Mouse (Mus musculus) heart, embryonic 11.5 days (tissue): Measurements from ENCODE around the gene Ddx21. TPM values are rescaled to one million over a fixed set of nuclear protein-coding genes. Genes with fewer than 3 reads are reported as not detected.
"Not testable (repeated sequence)": the region's sequence is repeated elsewhere in the genome, so short reads cannot be mapped to it uniquely, and the experiment has no call there.

Experiments
- ATAC-seq: fragments of 200-750 bp; cut with Nextera tagmentation; replicated peaks from 2 replicates; pipeline ENCODE4 v1.8.0; 2017; ENCODE audit warnings: moderate library complexity; ENCODE audit not compliant: insufficient number of reproducible peaks, low FRiP score, low TSS enrichment
- H3K27ac ChIP-seq: fragments of 300-500 bp; sonication (generic); 2 replicates; pipeline ENCODE4 v1.5.1; 2014; ENCODE audit warnings: mild to moderate bottlenecking, low read depth, low read length
- H3K27me3 ChIP-seq: fragments of 300-500 bp; sonication (generic); 2 replicates; pipeline ENCODE4 v1.6.1; 2014; ENCODE audit warnings: mild to moderate bottlenecking, low read length, mixed read lengths; ENCODE audit not compliant: control insufficient read depth, insufficient read depth
- H3K36me3 ChIP-seq: fragments of 300-500 bp; sonication (generic); 2 replicates; pipeline ENCODE4 v1.6.1; 2014; ENCODE audit warnings: mild to moderate bottlenecking, low read length, moderate library complexity, mixed read lengths; ENCODE audit not compliant: control insufficient read depth, insufficient read depth
- H3K4me1 ChIP-seq: fragments of 300-500 bp; sonication (generic); 2 replicates; pipeline ENCODE4 v1.6.1; 2014; ENCODE audit warnings: low read length; ENCODE audit not compliant: control insufficient read depth, insufficient read depth
- H3K4me2 ChIP-seq: fragments of 300-500 bp; sonication (generic); 2 replicates; pipeline ENCODE4 v1.6.1; 2014; ENCODE audit warnings: mild to moderate bottlenecking, moderate library complexity
- H3K4me3 ChIP-seq: fragments of 300-500 bp; sonication (generic); 2 replicates; pipeline ENCODE4 v1.5.1; 2014; ENCODE audit warnings: low read depth, low read length
- H3K9ac ChIP-seq: fragments of 300-500 bp; sonication (generic); 2 replicates; pipeline ENCODE4 v1.6.1; 2014; ENCODE audit warnings: mild to moderate bottlenecking, low read depth, low read length, moderate library complexity
- H3K9me3 ChIP-seq: fragments of 300-500 bp; sonication (generic); replicated peaks from 2 replicates; pipeline ENCODE4 v1.6.1; 2016; ENCODE audit warnings: low read length; ENCODE audit not compliant: control insufficient read depth
- WGBS: fragments of 180-500 bp; shearing (Covaris S2); extraction: QIAGEN DNeasy Blood & Tissue Kit; methylation state at CpG from one replicate; pipeline ENCODE4 v1.1.7; 2014; ENCODE audit not compliant: insufficient replicate concordance; 5-methylcytosine and 5-hydroxymethylcytosine counted together
- polyA plus RNA-seq: library from polyadenylated mRNA; unstranded; fragments of >200 nt; fragmentation: Nextera tagmentation; extraction: Ambion mirVana; gene quantifications from 2 replicates; pipeline ENCODE4 v1.2.1, GENCODE M21; 2014

The Ddx21 gene
- polyA plus RNA-seq, 1 experiment from 2014 or later = 21.4 TPM

- no peaks in the 10 kb centered on the region for H3K9me3 ChIP-seq
- no peak for ATAC-seq
- no peak overlapping the region; the same call in 1 of the 2 replicates for H3K4me2 ChIP-seq
- peaks cover 3% of the 10 kb centered on the region for H3K4me1 ChIP-seq
- no peaks in the 10 kb centered on the region for H3K27me3 ChIP-seq
- H3K4me3 ChIP-seq = no peak overlapping the region
- H3K9ac ChIP-seq = no peak overlapping the region
- no peak overlapping the region for H3K27ac ChIP-seq
- WGBS = 88% methylated on average over 6 of the region's 6 CpGs
- H3K36me3 ChIP-seq = peaks cover 12% of the 10 kb centered on the region
Measured at GRCm38 (mm10) chr10:62600056-62600455, 2.0 kb downstream of the Ddx21 start.

GRCm38 (mm10) chr10:62599311-62599710, 2.8 kb downstream of the Ddx21 start:
- ATAC-seq, H3K4me1 ChIP-seq, H3K4me2 ChIP-seq, H3K9me3 ChIP-seq, H3K27me3 ChIP-seq, H3K27ac ChIP-seq, H3K4me3 ChIP-seq, H3K9ac ChIP-seq: not testable (repeated sequence)
- H3K36me3 ChIP-seq = peaks cover 17% of the 10 kb centered on the region
- 98% methylated on average over 3 of the region's 3 CpGs for WGBS

GRCm38 (mm10) chr10:62592496-62592895, 9.6 kb downstream of the Ddx21 start:
- WGBS = 82% methylated on average over 7 of the region's 7 CpGs
- Histone ChIP-seq H3K4me2 (no peak overlapping the region), H3K27me3 (no peaks in the 10 kb centered on the region), H3K4me1 (no peaks in the 10 kb centered on the region), H3K27ac (no peak overlapping the region), H3K9ac (no peak overlapping the region), H3K9me3 (no peaks in the 10 kb centered on the region), H3K4me3 (no peak overlapping the region), H3K36me3 (peaks cover 38% of the 10 kb centered on the region)
- ATAC-seq = no peak

GRCm38 (mm10) chr10:62590200-62590599, 11.9 kb downstream of the Ddx21 start:
- no peaks in the 10 kb centered on the region for H3K4me1 ChIP-seq
- no peaks in the 10 kb centered on the region for H3K27me3 ChIP-seq
- peaks cover 40% of the 10 kb centered on the region for H3K36me3 ChIP-seq
- no peak overlapping the region for H3K27ac ChIP-seq
- no peaks in the 10 kb centered on the region for H3K9me3 ChIP-seq
- no peak for ATAC-seq
- H3K4me3 ChIP-seq = no peak overlapping the region
- H3K4me2 ChIP-seq = no peak overlapping the region
- H3K9ac ChIP-seq = no peak overlapping the region
- WGBS = 54% methylated on average over 6 of the region's 6 CpGs

DNA sequence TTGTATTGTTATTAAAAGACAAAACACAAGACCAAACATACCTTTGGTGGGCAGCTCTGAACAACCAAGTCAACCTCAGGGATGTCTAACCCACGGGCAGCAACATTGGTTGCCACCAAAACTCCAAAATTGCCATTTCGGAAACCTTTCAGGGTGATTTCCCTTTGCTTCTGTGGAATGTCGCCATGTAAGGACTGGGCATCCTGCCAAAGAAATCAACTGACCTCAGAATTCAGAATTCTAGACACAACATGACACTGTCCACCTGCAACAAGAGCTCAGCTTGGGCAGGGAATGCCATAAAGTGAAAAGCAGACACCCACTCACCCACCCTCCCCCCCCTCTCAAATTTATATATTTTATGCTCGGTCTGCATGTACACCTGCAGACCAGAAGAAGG, 13.5 kb downstream of the Ddx21 start:
- no peak overlapping the region for H3K27ac ChIP-seq
- H3K9me3 ChIP-seq = no peaks in the 10 kb centered on the region
- H3K27me3 ChIP-seq = no peaks in the 10 kb centered on the region
- peaks cover 42% of the 10 kb centered on the region for H3K36me3 ChIP-seq
- H3K9ac ChIP-seq = no peak overlapping the region
- H3K4me1 ChIP-seq = no peaks in the 10 kb centered on the region
- H3K4me2 ChIP-seq = no peak overlapping the region
- ATAC-seq = no peak
- H3K4me3 ChIP-seq = no peak overlapping the region
- 68% methylated on average over 4 of the region's 4 CpGs for WGBS

GRCm38 (mm10) chr10:62583245-62583644, 18.8 kb downstream of the Ddx21 start:
- ATAC-seq = no peak
- no peak overlapping the region for H3K27ac ChIP-seq
- H3K9ac ChIP-seq = no peak overlapping the region
- H3K27me3 ChIP-seq = no peaks in the 10 kb centered on the region
- H3K4me1 ChIP-seq = no peaks in the 10 kb centered on the region
- no peak overlapping the region for H3K4me3 ChIP-seq
- H3K4me2 ChIP-seq = no peak overlapping the region
- H3K36me3 ChIP-seq = peaks cover 48% of the 10 kb centered on the region
- WGBS = 66% methylated on average over 1 of the region's 1 CpGs
- H3K9me3 ChIP-seq = no peaks in the 10 kb centered on the region

- H3K9me3 ChIP-seq = no peaks in the 10 kb centered on the region
- H3K36me3 ChIP-seq = peaks cover 43% of the 10 kb centered on the region
- H3K4me1 ChIP-seq = no peaks in the 10 kb centered on the region
- no peak overlapping the region for H3K4me2 ChIP-seq
- no peak overlapping the region for H3K4me3 ChIP-seq
- no peak for ATAC-seq
- no peak overlapping the region for H3K27ac ChIP-seq
- no peaks in the 10 kb centered on the region for H3K27me3 ChIP-seq
- H3K9ac ChIP-seq = no peak overlapping the region
- 79% methylated on average over 7 of the region's 7 CpGs for WGBS
Measured at GRCm38 (mm10) chr10:62582701-62583100, 19.4 kb downstream of the Ddx21 start.

DNA sequence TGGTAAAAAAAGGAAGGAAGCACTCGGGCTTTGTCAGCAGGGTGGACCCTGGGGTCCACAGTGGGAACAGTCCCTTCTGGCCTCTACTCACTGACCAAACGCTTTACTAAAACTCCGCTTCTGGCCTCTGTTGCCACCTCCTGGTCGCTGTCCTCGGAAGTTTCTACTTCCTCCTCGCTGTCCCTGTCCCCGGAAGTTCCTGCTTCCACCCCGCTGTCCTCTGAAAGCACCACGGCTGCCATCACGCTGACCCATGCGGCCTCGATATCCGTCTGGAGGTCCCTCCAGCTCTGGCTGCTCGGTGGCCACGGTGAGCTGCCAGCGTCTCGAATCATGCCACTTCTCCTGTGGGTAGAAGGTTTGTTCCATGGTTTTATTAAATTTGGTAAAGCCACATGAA, 19.8 kb downstream of the Ddx21 start:
- Histone ChIP-seq H3K27ac (no peak overlapping the region), H3K4me2 (no peak overlapping the region), H3K9me3 (no peaks in the 10 kb centered on the region), H3K4me3 (no peak overlapping the region), H3K27me3 (no peaks in the 10 kb centered on the region), H3K36me3 (peaks cover 40% of the 10 kb centered on the region), H3K4me1 (peaks cover 3% of the 10 kb centered on the region; the same call in 1 of the 2 replicates), H3K9ac (no peak overlapping the region)
- WGBS = 89% methylated on average over 17 of the region's 17 CpGs
- no peak for ATAC-seq

DNA sequence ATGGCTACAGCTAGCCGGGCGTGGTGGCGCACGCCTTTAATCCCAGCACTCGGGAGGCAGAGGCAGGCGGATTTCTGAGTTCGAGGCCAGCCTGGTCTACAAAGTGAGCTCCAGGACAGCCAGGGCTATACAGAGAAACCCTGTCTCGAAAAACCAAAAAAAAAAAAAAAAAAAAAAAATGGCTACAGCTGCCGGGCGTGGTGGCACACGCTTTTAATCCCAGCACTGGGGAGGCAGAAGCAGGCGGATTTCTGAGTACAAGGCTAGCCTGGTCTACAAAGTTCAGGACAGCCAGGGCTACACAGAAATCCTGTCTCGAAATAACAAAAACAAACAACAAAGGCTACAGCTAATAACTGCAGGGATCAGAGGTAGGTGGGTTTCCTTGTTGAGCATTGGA, 23.0 kb downstream of the Ddx21 start:
- WGBS = 83% methylated on average over 11 of the region's 13 CpGs
- H3K9ac ChIP-seq, H3K9me3 ChIP-seq, H3K4me3 ChIP-seq, H3K27ac ChIP-seq, H3K4me1 ChIP-seq, ATAC-seq, H3K27me3 ChIP-seq, H3K4me2 ChIP-seq: not testable (repeated sequence)
- H3K36me3 ChIP-seq = peaks cover 29% of the 10 kb centered on the region
